Mouse (Mus musculus): ENCODE measurements around the gene Dscaml1. TPM values are rescaled to one million over a fixed set of nuclear protein-coding genes. Genes with fewer than 3 reads are reported as not detected.

Gene Dscaml1
- polyA plus RNA-seq (2016; fragmentation: Nextera tagmentation; extraction: Ambion mirVana): 0.05 and 0.09 TPM in 2 replicates

GRCm38 (mm10) chr9:45426456-45426855 lies at the start of gene Dscaml1:
Gene Dscaml1, plus strand, starts transcription at chr9:45426628.
- peaks cover 16% of the 10 kb centered on the region for H3K4me1 ChIP-seq (replicated peaks)
- no peak for ATAC-seq (ENCODE audit: insufficient number of reproducible peaks, low FRiP score)
- WGBS: 71% methylated on average over 4 of the region's 4 CpGs
- peaks cover 65% of the 10 kb centered on the region for H3K27me3 ChIP-seq (replicated peaks)
- H3K9me3 ChIP-seq (replicated peaks): no peaks in the 10 kb centered on the region
- no peak within 1 kb of the TSS for H3K27ac ChIP-seq (ENCODE audit: poor library complexity, severe bottlenecking)
- no peak within 1 kb of the TSS for H3K4me3 ChIP-seq
- H3K9ac ChIP-seq: no peak within 1 kb of the TSS
- no peaks in the 10 kb centered on the region for H3K36me3 ChIP-seq
- no peak within 1 kb of the TSS for H3K4me2 ChIP-seq

DNA sequence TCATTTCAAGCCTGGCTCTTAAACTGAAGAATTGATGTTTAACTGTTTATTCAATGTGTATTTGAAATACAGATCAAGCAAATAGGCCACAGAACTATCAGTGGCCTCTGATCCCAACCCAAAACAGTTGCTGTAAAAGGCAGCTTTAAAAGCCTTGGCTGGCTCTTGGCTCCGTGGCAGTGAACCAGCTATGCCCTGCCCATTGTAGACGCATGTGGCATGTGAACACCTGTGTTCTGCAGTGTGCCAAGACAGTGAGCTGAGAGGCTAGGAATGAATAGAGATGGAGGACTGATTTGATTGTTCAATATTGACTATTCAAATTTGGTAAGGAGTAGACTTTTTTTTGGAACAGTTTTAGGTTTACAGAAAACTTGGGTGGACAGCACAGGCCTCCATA lies 49.5 kb upstream of the Dscaml1 start:
- Histone ChIP-seq H3K4me3 (no peak overlapping the region), H3K9me3 (replicated peaks) (no peaks in the 10 kb centered on the region), H3K4me2 (no peak overlapping the region), H3K27me3 (replicated peaks) (no peaks in the 10 kb centered on the region), H3K4me1 (replicated peaks) (peaks cover 31% of the 10 kb centered on the region), H3K36me3 (no peaks in the 10 kb centered on the region), H3K27ac (ENCODE audit: poor library complexity, severe bottlenecking) (no peak overlapping the region), H3K9ac (no peak overlapping the region)
- ATAC-seq (ENCODE audit: insufficient number of reproducible peaks, low FRiP score): no peak
- 79% methylated on average over 2 of the region's 2 CpGs for WGBS

GRCm38 (mm10) chr9:45380411-45381251 lies 45.8 kb upstream of the Dscaml1 start:
- H3K27ac ChIP-seq (ENCODE audit: poor library complexity, severe bottlenecking): no peak overlapping the region
- H3K27me3 ChIP-seq (replicated peaks): no peaks in the 10 kb centered on the region
- no peaks in the 10 kb centered on the region for H3K36me3 ChIP-seq
- WGBS: 44% methylated on average over 10 of the region's 10 CpGs
- H3K4me1 ChIP-seq (replicated peaks): peaks cover 35% of the 10 kb centered on the region
- no peak overlapping the region for H3K9ac ChIP-seq
- no peak overlapping the region for H3K4me3 ChIP-seq
- no peak for ATAC-seq (ENCODE audit: insufficient number of reproducible peaks, low FRiP score)
- no peak overlapping the region for H3K4me2 ChIP-seq
- no peaks in the 10 kb centered on the region for H3K9me3 ChIP-seq (replicated peaks)

DNA sequence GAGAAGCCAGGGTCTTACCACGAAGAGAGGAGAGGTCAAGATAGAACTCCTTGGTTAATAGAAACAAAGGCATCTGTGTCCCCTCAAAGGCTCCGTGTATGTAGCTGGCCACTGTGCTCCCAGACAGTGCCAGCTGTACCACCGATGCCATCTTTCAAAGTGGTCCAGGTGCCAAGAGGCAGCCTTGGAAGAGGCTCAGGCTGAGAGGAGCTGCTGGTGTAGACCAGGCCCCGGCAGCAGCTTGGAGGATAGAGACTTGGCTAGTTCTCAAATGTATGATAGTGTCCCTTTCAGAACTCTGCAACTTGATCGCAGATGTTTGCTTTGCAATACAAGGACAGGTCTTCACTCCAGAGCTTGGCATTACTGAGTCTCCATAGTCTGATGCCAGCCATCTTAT lies 44.1 kb upstream of the Dscaml1 start:
- no peaks in the 10 kb centered on the region for H3K36me3 ChIP-seq
- 54% methylated on average over 5 of the region's 5 CpGs for WGBS

GRCm38 (mm10) chr9:45382834-45383233 lies 43.6 kb upstream of the Dscaml1 start:
- Histone ChIP-seq H3K27me3 (replicated peaks) (no peaks in the 10 kb centered on the region), H3K27ac (ENCODE audit: poor library complexity, severe bottlenecking) (no peak overlapping the region), H3K9me3 (replicated peaks) (no peaks in the 10 kb centered on the region), H3K4me3 (no peak overlapping the region), H3K4me2 (no peak overlapping the region), H3K9ac (no peak overlapping the region), H3K36me3 (no peaks in the 10 kb centered on the region), H3K4me1 (replicated peaks) (peaks cover 25% of the 10 kb centered on the region)
- WGBS: 61% methylated on average over 5 of the region's 5 CpGs
- ATAC-seq (ENCODE audit: insufficient number of reproducible peaks, low FRiP score): no peak

More for the DNA sequence above, 44.1 kb upstream of the Dscaml1 start:
- no peak overlapping the region for H3K4me2 ChIP-seq
- H3K4me3 ChIP-seq: no peak overlapping the region
- no peak overlapping the region for H3K27ac ChIP-seq (ENCODE audit: poor library complexity, severe bottlenecking)
- peaks cover 25% of the 10 kb centered on the region for H3K4me1 ChIP-seq (replicated peaks)
- no peak for ATAC-seq (ENCODE audit: insufficient number of reproducible peaks, low FRiP score)
- no peaks in the 10 kb centered on the region for H3K9me3 ChIP-seq (replicated peaks)
- H3K9ac ChIP-seq: no peak overlapping the region
- H3K27me3 ChIP-seq (replicated peaks): no peaks in the 10 kb centered on the region

DNA sequence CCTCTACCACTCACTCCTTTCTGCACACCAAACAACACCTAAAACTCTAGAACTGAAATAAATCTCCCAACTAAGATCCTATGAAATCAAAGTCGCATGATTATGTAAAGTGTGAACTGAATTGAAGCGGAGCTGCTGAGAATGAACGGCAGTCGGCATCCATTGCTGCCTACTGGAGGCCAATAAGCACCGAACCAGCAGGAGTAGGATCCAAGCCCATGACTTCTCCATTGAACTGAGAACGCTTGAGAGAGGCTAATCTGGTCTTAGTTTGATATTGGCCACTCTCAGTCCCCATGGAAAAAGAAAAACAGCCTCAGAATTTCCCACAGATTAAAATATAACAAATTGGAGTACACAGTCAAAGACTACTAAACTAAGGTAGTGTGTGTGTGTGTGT lies 42.5 kb upstream of the Dscaml1 start:
- Histone ChIP-seq H3K9ac (no peak overlapping the region), H3K27ac (ENCODE audit: poor library complexity, severe bottlenecking) (no peak overlapping the region), H3K4me2 (no peak overlapping the region), H3K36me3 (no peaks in the 10 kb centered on the region), H3K9me3 (replicated peaks) (no peaks in the 10 kb centered on the region), H3K27me3 (replicated peaks) (no peaks in the 10 kb centered on the region), H3K4me1 (replicated peaks) (peaks cover 21% of the 10 kb centered on the region), H3K4me3 (no peak overlapping the region)
- WGBS: 84% methylated on average over 6 of the region's 6 CpGs
- ATAC-seq (ENCODE audit: insufficient number of reproducible peaks, low FRiP score): no peak

DNA sequence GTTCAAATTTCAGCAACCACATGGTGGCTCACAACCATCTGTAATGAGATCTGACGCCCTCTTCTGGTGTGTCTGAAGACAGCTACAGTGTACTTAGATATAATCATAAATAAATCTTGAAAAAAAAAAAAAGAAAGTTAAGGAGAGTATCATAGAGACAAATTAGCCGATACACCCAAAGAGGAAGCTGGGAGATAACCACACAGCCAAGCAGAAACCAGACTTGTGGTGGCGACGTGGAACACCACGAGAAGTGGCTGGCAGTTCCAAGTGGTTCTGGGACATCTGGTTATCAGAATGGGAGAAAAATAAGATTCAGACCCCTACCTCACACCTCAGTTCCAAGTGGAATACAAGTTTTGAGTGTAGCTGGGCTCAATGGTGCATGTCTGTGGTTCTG lies 39.7 kb upstream of the Dscaml1 start:
- no peak overlapping the region for H3K9ac ChIP-seq
- H3K27ac ChIP-seq (ENCODE audit: poor library complexity, severe bottlenecking): no peak overlapping the region
- H3K36me3 ChIP-seq: no peaks in the 10 kb centered on the region
- no peak for ATAC-seq (ENCODE audit: insufficient number of reproducible peaks, low FRiP score)
- no peaks in the 10 kb centered on the region for H3K27me3 ChIP-seq (replicated peaks)
- H3K4me2 ChIP-seq: no peak overlapping the region
- H3K4me3 ChIP-seq: no peak overlapping the region
- no peaks in the 10 kb centered on the region for H3K9me3 ChIP-seq (replicated peaks)
- H3K4me1 ChIP-seq (replicated peaks): 0 out of 2 replicates have a peak, but pooled peaks cover 4% of the 10 kb centered on the region
- WGBS: 69% methylated on average over 5 of the region's 5 CpGs

DNA sequence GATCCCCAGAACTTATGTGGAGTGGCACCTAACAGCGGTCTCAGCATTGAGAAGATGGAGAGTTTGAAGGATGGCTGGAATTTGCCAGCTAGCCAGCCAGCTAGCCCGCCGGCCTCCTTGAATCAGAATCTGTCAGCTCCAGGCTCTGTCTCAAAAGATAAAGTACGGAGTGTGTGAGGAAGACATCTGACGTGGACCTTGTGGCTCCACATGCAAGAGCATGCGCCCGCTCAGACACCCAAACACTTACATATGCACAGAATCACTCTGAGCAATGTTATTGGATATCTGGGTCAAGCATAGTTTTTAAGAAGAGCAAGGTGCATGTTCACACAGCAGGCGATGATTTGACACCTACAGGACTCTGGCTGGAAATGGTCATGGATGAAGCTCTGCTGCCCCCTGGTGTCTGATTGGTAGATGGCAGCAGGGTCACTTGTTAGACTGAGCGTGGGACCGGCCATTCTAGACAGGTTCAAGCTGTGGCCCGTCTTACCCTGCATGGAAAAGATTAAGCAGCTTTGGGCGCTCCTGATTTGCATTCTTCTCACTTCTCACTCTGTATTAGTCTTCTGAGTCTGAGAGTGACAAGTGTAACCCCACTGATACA lies 37.9 kb upstream of the Dscaml1 start:
- no peak overlapping the region for H3K27ac ChIP-seq (ENCODE audit: poor library complexity, severe bottlenecking)
- ATAC-seq (ENCODE audit: insufficient number of reproducible peaks, low FRiP score): 0 out of 2 replicates have a peak, but pooled peaks have one; percentile 64
- WGBS: 25% methylated on average over 12 of the region's 12 CpGs

DNA sequence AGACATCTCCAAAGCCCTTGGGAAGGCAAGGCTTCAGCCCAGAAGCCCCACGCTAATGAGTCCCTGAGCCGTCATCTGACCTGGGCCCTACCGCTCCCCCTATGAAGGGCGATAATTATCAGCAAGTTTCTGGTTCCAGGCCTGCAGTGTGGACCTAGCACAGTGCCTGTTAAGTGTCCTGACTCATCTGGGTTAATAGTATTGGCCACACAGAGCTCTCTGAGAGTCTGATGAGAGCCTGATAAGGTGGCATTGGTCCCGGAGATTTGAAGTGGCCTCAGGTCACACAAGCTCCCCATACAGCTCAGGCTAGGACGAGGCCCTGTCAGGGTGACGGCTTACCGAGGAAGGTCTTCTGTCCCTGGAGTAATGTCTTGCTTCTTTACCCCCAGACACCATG lies 36.8 kb upstream of the Dscaml1 start:
- no peaks in the 10 kb centered on the region for H3K4me1 ChIP-seq (replicated peaks)
- no peak overlapping the region for H3K9ac ChIP-seq
- no peak overlapping the region for H3K27ac ChIP-seq (ENCODE audit: poor library complexity, severe bottlenecking)
- no peaks in the 10 kb centered on the region for H3K9me3 ChIP-seq (replicated peaks)
- no peaks in the 10 kb centered on the region for H3K27me3 ChIP-seq (replicated peaks)
- no peak overlapping the region for H3K4me2 ChIP-seq
- no peak for ATAC-seq (ENCODE audit: insufficient number of reproducible peaks, low FRiP score)
- H3K4me3 ChIP-seq: no peak overlapping the region
- 69% methylated on average over 8 of the region's 8 CpGs for WGBS
- peaks cover 3% of the 10 kb centered on the region; the same call in 1 of the 2 replicates for H3K36me3 ChIP-seq

More for the DNA sequence above, 37.9 kb upstream of the Dscaml1 start:
- Histone ChIP-seq H3K4me2 (no peak overlapping the region), H3K4me1 (replicated peaks) (no peaks in the 10 kb centered on the region), H3K9ac (no peak overlapping the region), H3K9me3 (replicated peaks) (no peaks in the 10 kb centered on the region), H3K27me3 (replicated peaks) (no peaks in the 10 kb centered on the region), H3K36me3 (no peaks in the 10 kb centered on the region; the same call in 1 of the 2 replicates), H3K4me3 (no peak overlapping the region)

DNA sequence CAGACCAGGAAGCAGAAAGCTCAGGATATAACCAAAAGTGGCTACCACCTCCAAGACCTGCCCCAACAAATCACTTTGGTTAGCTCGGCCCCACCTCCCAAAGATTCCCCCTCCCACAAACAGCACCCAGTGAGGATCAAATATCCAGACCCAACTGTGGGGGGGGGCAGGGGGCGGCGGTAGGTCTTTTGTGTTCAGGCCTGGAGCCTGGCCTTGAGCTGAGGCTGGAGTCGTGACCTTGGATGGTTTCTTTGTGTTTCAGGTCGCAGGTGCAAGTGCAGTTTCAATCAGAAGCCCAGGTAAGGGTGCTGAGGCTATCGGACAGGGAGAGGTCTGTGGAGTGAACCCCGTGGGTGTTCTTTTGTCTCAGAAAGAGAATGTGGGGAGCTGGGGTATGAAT lies 35.1 kb upstream of the Dscaml1 start:
- no peak overlapping the region for H3K27ac ChIP-seq (ENCODE audit: poor library complexity, severe bottlenecking)
- no peak overlapping the region for H3K9ac ChIP-seq
- ATAC-seq (ENCODE audit: insufficient number of reproducible peaks, low FRiP score): no peak
- no peak overlapping the region for H3K4me3 ChIP-seq
- H3K36me3 ChIP-seq: peaks cover 3% of the 10 kb centered on the region; the same call in 1 of the 2 replicates
- H3K27me3 ChIP-seq (replicated peaks): no peaks in the 10 kb centered on the region
- no peaks in the 10 kb centered on the region for H3K4me1 ChIP-seq (replicated peaks)
- 66% methylated on average over 7 of the region's 7 CpGs for WGBS
- no peaks in the 10 kb centered on the region for H3K9me3 ChIP-seq (replicated peaks)
- H3K4me2 ChIP-seq: no peak overlapping the region

DNA sequence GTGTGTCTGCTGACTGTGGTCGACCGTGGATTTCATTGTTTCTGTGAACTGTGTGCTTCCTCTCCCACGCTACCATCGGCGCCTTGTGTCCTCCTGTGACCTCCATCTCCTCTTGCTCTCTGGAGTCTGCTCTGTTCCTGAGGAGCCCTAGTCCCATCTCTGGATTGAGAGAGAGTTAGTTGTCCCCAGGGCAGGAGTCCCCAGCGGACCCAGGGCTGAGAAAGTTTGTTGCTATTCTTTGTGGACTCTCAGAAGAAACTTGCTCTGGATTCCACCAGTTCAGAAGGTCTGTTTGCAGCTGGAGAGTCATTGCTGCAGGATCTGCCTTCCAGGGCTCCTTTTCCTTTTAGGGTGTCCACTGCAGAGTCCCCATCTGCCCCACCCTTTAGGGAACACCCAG lies 31.2 kb upstream of the Dscaml1 start:
- no peaks in the 10 kb centered on the region for H3K9me3 ChIP-seq (replicated peaks)
- no peak overlapping the region for H3K9ac ChIP-seq
- no peak overlapping the region for H3K27ac ChIP-seq (ENCODE audit: poor library complexity, severe bottlenecking)
- H3K4me1 ChIP-seq (replicated peaks): no peaks in the 10 kb centered on the region
- ATAC-seq (ENCODE audit: insufficient number of reproducible peaks, low FRiP score): no peak
- H3K36me3 ChIP-seq: peaks cover 3% of the 10 kb centered on the region; the same call in 1 of the 2 replicates
- WGBS: 82% methylated on average over 6 of the region's 6 CpGs
- H3K4me2 ChIP-seq: no peak overlapping the region
- H3K4me3 ChIP-seq: no peak overlapping the region
- peaks cover 7% of the 10 kb centered on the region for H3K27me3 ChIP-seq (replicated peaks)
